ENCODE assay signal across 15 mouse cellular contexts in genomic region chr14:103919380-103919779, GRCm38 (mm10).
"Had no signal": no experiment of that assay in that cellular context is flagged by ENCODE, and none has a peak within 500 bp of the region (broad histone marks: within the 10 kb centered on the region; RNA-seq: fewer than 3 reads in every experiment).

No protein-coding gene starts in this region.

- H3K27ac ChIP-seq: left cerebral cortex, adult 2 months; limb, embryonic 10.5 days; liver, embryonic 15.5 days; midbrain, embryonic 10.5 days; midbrain, embryonic 15.5 days; neural tube, embryonic 13.5 days had no signal

- H3K4me1 ChIP-seq: limb, embryonic 10.5 days; liver, embryonic 15.5 days; midbrain, embryonic 15.5 days; neural tube, embryonic 13.5 days had no signal

- H3K9ac ChIP-seq: liver, embryonic 15.5 days; midbrain, embryonic 15.5 days; neural tube, embryonic 13.5 days had no signal

- ATAC-seq: midbrain, embryonic 15.5 days had no signal

- H3K9me3 ChIP-seq: limb, embryonic 10.5 days; liver, embryonic 15.5 days; midbrain, embryonic 10.5 days; midbrain, embryonic 15.5 days; neural tube, embryonic 13.5 days had no signal

- H3K4me2 ChIP-seq: liver, embryonic 11.5 days; liver, embryonic 15.5 days; midbrain, embryonic 15.5 days; neural tube, embryonic 13.5 days had no signal

- H3K4me3 ChIP-seq: left cerebral cortex, adult 2 months; limb, embryonic 10.5 days; liver, embryonic 15.5 days; midbrain, embryonic 10.5 days; midbrain, embryonic 15.5 days; neural tube, embryonic 13.5 days had no signal

- DNase-seq: kidney, postnatal 14 days; lung, adult 2 months; lung, postnatal 10 days; retina, postnatal 1 day; right cerebral cortex, postnatal 4 days; spleen, adult 18-20 months; thymus, adult 18-20 months; thymus, postnatal 14 days had no signal

- H3K27me3 ChIP-seq: liver, embryonic 15.5 days; midbrain, embryonic 15.5 days; neural tube, embryonic 13.5 days had no signal

- H3K36me3 ChIP-seq: limb, embryonic 10.5 days; liver, embryonic 15.5 days; midbrain, embryonic 10.5 days; midbrain, embryonic 15.5 days; neural tube, embryonic 13.5 days had no signal
